Mouse (Mus musculus): Measurements from ENCODE around the gene Vapa.

Vapa gene

DNA sequence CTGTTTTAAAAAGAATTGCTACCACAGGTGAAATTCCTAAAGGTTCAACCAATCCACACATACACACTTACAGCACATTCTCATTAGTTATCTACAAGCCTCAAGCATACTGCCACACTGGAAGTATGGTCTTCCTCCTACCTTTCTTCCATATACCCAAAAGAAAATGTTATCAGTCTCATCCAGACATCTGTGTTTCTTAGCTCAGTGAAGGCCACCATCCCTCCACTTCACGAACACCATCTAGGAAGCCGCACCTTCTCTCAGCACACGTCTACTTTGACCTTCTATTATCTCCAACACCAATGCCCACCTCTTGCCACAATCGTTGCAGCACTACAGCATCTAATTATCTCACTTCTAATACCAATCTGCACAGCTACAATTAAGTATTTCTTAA is 7.3 kb downstream of the Vapa start:
- TF ChIP-seq CTCF (conservative IDR thresholded peaks at IDR 0.05; ENCODE audit: low read length): no peak
- TF ChIP-seq NANOG (IDR thresholded peaks at IDR 0.05; ENCODE audit: borderline replicate concordance, low read length): no peak
- no peak for TF ChIP-seq POU5F1 (IDR thresholded peaks at IDR 0.05; ENCODE audit: borderline replicate concordance, low read length)
- no peaks in the 10 kb centered on the region for H3K27me3 ChIP-seq (ENCODE audit: insufficient read depth, low read length)
- no peak overlapping the region for H3K4me3 ChIP-seq (replicated peaks; ENCODE audit: low read length)
- no peaks in the 10 kb centered on the region for H3K9me3 ChIP-seq (ENCODE audit: low read length)
- H3K36me3 ChIP-seq (ENCODE audit: insufficient read depth, low read length): peaks cover 15% of the 10 kb centered on the region
- H3K4me1 ChIP-seq (replicated peaks; ENCODE audit: low read depth, low read length): peaks cover 82% of the 10 kb centered on the region

DNA sequence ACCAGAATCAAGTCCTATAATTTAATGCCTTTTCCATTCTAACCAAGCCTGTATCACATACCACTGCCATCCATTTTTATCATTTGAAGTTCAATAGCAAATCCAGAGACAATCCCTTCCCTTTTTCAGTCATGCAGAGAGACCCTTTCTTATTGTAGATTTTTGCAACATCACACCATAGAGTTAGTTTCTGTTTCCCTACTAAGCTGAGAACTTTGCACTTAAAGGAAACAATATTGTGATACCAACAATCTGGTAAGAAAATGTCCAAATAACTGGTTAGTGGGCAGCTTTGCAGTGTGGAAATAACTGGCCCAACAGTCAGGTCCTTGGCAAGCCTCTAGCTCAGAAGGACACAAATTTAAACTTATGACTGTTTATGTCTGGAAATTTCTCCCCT is 8.5 kb downstream of the Vapa start:
- H3K9me3 ChIP-seq (ENCODE audit: low read length): no peaks in the 10 kb centered on the region
- peaks cover 80% of the 10 kb centered on the region for H3K4me1 ChIP-seq (replicated peaks; ENCODE audit: low read depth, low read length)
- TF ChIP-seq CTCF (conservative IDR thresholded peaks at IDR 0.05; ENCODE audit: low read length): no peak
- TF ChIP-seq POU5F1 (IDR thresholded peaks at IDR 0.05; ENCODE audit: borderline replicate concordance, low read length): no peak
- no peak for TF ChIP-seq NANOG (IDR thresholded peaks at IDR 0.05; ENCODE audit: borderline replicate concordance, low read length)
- no peak overlapping the region for H3K4me3 ChIP-seq (replicated peaks; ENCODE audit: low read length)
- peaks cover 14% of the 10 kb centered on the region for H3K36me3 ChIP-seq (ENCODE audit: insufficient read depth, low read length)
- no peaks in the 10 kb centered on the region for H3K27me3 ChIP-seq (ENCODE audit: insufficient read depth, low read length)

DNA sequence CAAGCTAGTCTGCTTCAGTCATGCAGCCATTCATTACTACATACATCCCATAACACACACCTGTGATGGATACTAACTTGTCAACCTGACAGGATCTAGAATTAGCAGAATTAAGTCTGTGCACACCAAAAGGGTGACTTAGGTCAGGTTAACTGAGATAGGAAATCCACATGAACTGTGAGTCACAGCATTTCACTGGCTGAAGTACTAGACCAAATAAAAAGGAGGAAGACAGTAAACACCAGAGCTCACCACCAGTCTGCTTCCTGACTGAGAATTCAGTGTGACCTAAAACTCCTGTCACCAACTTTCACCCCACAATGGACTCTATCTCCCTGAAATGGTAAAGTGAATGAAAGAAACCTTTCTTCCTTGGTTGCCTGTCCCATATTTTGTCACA is 9.0 kb downstream of the Vapa start:
- no peak for TF ChIP-seq CTCF (conservative IDR thresholded peaks at IDR 0.05; ENCODE audit: low read length)
- no peak for TF ChIP-seq POU5F1 (IDR thresholded peaks at IDR 0.05; ENCODE audit: borderline replicate concordance, low read length)
- TF ChIP-seq NANOG (IDR thresholded peaks at IDR 0.05; ENCODE audit: borderline replicate concordance, low read length): no peak
- no peaks in the 10 kb centered on the region for H3K27me3 ChIP-seq (ENCODE audit: insufficient read depth, low read length)
- no peak overlapping the region for H3K4me3 ChIP-seq (replicated peaks; ENCODE audit: low read length)
- H3K36me3 ChIP-seq (ENCODE audit: insufficient read depth, low read length): peaks cover 8% of the 10 kb centered on the region
- H3K9me3 ChIP-seq (ENCODE audit: low read length): no peaks in the 10 kb centered on the region
- peaks cover 79% of the 10 kb centered on the region for H3K4me1 ChIP-seq (replicated peaks; ENCODE audit: low read depth, low read length)

DNA sequence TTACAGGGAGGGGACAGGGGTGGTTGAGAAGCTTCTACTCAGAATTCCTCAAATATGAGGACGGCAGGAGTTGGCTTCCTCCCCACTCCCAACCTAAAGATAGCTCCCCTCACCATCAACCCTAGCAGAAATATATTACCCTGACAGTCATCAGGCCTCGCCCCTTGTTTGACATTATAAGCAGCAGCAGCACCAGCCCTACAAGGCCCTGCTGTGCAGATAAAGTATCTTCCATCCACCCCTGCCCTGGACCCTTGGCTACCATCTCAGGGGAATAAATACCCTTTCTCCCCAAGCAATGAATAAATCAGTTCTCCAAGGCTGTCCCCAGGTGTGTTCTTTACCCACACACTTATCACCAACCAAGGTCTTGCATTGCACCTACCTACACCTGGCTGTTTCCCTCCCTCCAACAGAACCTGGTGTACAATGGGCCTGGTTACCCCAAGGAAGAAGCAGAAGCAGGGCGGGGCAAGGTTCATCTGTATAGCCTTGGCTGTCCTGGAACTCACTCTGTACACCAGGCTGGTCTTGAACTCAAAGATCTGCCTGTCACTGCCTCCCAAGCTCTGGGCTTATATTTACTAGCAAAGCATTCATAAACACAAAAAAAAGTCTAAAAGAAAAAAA is 15.4 kb downstream of the Vapa start:
- Histone ChIP-seq H3K9me3 (ENCODE audit: low read length) (no peaks in the 10 kb centered on the region), H3K36me3 (ENCODE audit: insufficient read depth, low read length) (peaks cover 22% of the 10 kb centered on the region), H3K4me3 (replicated peaks; ENCODE audit: low read length) (no peak overlapping the region), H3K4me1 (replicated peaks; ENCODE audit: low read depth, low read length) (peaks cover 48% of the 10 kb centered on the region), H3K27me3 (ENCODE audit: insufficient read depth, low read length) (no peaks in the 10 kb centered on the region)
- TF ChIP-seq CTCF (conservative IDR thresholded peaks at IDR 0.05; ENCODE audit: low read length) (no peak), NANOG (IDR thresholded peaks at IDR 0.05; ENCODE audit: borderline replicate concordance, low read length) (no peak), POU5F1 (IDR thresholded peaks at IDR 0.05; ENCODE audit: borderline replicate concordance, low read length) (no peak)

DNA sequence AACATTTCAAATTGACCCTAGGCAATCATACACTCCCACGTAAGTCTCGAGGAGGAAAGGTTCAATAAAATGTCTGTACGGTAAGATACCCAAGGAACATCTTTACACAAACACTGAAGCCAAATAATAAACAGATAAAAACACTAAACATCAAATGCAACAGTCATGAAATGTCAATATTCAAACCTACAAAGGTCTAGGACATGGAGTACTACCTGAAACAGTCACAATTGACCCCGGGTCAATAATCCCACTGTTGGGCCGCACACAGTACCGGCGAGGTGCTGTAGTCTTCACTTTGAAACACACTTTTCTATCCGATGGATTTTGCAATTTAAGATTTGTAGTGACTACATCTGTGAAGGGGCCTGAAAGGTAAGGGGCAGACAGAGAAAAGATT is 18.7 kb downstream of the Vapa start:
- H3K9me3 ChIP-seq (ENCODE audit: low read length): no peaks in the 10 kb centered on the region
- no peak overlapping the region for H3K4me3 ChIP-seq (replicated peaks; ENCODE audit: low read length)
- no peak for TF ChIP-seq POU5F1 (IDR thresholded peaks at IDR 0.05; ENCODE audit: borderline replicate concordance, low read length)
- TF ChIP-seq CTCF (conservative IDR thresholded peaks at IDR 0.05; ENCODE audit: low read length): no peak
- TF ChIP-seq NANOG (IDR thresholded peaks at IDR 0.05; ENCODE audit: borderline replicate concordance, low read length): no peak
- H3K27me3 ChIP-seq (ENCODE audit: insufficient read depth, low read length): no peaks in the 10 kb centered on the region
- peaks cover 45% of the 10 kb centered on the region for H3K36me3 ChIP-seq (ENCODE audit: insufficient read depth, low read length)
- H3K4me1 ChIP-seq (replicated peaks; ENCODE audit: low read depth, low read length): peaks cover 37% of the 10 kb centered on the region

DNA sequence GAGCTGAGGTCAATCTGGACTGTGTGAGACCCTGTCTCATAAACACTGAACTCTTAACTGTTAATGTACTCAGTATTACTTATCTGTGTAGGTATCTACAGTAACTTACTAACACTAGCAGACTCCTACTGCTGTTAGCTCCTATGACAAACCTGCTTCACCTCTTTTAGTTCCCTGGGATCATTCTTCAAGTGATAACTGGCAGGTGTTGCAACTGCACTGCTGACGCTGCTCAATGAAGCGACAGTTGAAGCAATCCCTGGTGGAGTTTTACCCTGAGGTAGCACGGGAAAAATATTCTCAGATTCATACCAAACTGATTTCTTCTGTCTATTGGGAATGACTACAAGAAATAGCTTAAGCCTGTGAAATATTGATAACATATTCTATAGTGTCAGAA is 26.5 kb downstream of the Vapa start:
- no peaks in the 10 kb centered on the region for H3K9me3 ChIP-seq (ENCODE audit: low read length)
- peaks cover 29% of the 10 kb centered on the region for H3K4me1 ChIP-seq (replicated peaks; ENCODE audit: low read depth, low read length)
- no peak overlapping the region for H3K4me3 ChIP-seq (replicated peaks; ENCODE audit: low read length)
- no peaks in the 10 kb centered on the region for H3K27me3 ChIP-seq (ENCODE audit: insufficient read depth, low read length)
- TF ChIP-seq NANOG (IDR thresholded peaks at IDR 0.05; ENCODE audit: borderline replicate concordance, low read length) (no peak), POU5F1 (IDR thresholded peaks at IDR 0.05; ENCODE audit: borderline replicate concordance, low read length) (no peak), CTCF (conservative IDR thresholded peaks at IDR 0.05; ENCODE audit: low read length) (no peak)
- H3K36me3 ChIP-seq (ENCODE audit: insufficient read depth, low read length): peaks cover 58% of the 10 kb centered on the region

DNA sequence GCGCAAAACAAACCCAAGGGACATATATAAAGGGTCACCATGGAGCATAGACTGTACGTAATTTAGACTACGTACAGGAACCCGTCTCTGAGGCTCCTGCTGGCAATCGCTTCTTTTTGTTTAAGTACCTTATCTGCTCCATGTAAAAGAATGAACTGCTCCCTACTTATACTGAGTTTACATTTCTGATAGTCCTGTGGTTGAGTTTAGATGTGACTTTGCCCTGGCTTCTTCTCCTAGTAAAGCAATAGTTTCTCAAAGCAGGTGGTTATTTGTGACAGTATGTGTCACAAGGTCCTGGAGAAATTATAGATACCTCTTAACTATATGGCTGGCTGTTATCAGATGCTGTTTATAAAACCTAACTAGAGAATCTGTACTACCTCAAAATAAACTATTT is 31.9 kb downstream of the Vapa start:
- Histone ChIP-seq H3K27me3 (ENCODE audit: insufficient read depth, low read length) (no peaks in the 10 kb centered on the region), H3K9me3 (ENCODE audit: low read length) (no peaks in the 10 kb centered on the region), H3K36me3 (ENCODE audit: insufficient read depth, low read length) (peaks cover 65% of the 10 kb centered on the region), H3K4me1 (replicated peaks; ENCODE audit: low read depth, low read length) (peaks cover under 1% of the 10 kb centered on the region; the same call in 1 of the 2 replicates), H3K4me3 (replicated peaks; ENCODE audit: low read length) (no peak overlapping the region)
- no peak for TF ChIP-seq CTCF (conservative IDR thresholded peaks at IDR 0.05; ENCODE audit: low read length)
- TF ChIP-seq POU5F1 (IDR thresholded peaks at IDR 0.05; ENCODE audit: borderline replicate concordance, low read length): no peak
- TF ChIP-seq NANOG (IDR thresholded peaks at IDR 0.05; ENCODE audit: borderline replicate concordance, low read length): no peak

DNA sequence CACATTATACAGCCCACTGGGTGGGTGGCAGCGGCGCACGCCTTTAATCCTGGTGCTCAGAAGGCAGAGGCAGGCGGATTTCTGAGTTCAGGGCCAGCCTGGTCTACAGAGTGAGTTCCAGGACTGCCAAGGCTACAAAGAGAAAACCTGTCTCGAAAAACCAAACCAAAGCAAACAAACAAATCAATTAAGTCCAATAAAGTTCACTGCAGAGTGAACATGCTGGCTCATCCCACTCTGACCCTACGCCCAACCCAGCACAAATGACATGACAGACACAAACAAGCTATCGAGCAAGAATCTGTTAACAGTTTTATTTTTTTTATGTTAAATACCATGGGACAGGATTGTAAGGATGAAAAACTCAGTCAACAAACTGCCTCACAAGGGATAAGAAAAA is 33.6 kb downstream of the Vapa start:
- H3K27me3 ChIP-seq (ENCODE audit: insufficient read depth, low read length): no peaks in the 10 kb centered on the region
- no peak for TF ChIP-seq CTCF (conservative IDR thresholded peaks at IDR 0.05; ENCODE audit: low read length)
- no peak for TF ChIP-seq NANOG (IDR thresholded peaks at IDR 0.05; ENCODE audit: borderline replicate concordance, low read length)
- TF ChIP-seq POU5F1 (IDR thresholded peaks at IDR 0.05; ENCODE audit: borderline replicate concordance, low read length): no peak
- H3K4me3 ChIP-seq (replicated peaks; ENCODE audit: low read length): no peak overlapping the region
- peaks cover 2% of the 10 kb centered on the region; the same call in 1 of the 2 replicates for H3K4me1 ChIP-seq (replicated peaks; ENCODE audit: low read depth, low read length)
- H3K36me3 ChIP-seq (ENCODE audit: insufficient read depth, low read length): peaks cover 56% of the 10 kb centered on the region
- H3K9me3 ChIP-seq (ENCODE audit: low read length): no peaks in the 10 kb centered on the region

DNA sequence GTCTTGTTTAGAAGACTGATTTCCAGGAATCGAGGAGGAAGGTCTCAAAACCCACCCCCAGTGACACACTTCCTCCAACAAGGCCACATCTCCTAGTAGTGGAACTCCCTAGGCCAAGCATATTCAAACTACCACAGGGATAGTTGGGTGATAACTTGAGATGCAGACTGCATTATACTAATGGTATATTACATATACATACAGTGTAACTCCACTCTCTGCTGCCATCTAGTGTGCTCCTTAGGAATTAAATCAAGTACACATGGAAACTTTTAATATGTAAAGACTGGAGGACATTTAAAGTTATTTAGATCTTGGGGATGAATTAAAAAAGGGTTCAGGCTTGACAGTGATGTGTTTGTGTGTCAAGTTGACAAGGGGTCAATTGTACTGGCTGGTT is 38.0 kb downstream of the Vapa start:
- Histone ChIP-seq H3K4me1 (replicated peaks; ENCODE audit: low read depth, low read length) (peaks cover 8% of the 10 kb centered on the region; the same call in 1 of the 2 replicates), H3K4me3 (replicated peaks; ENCODE audit: low read length) (no peak overlapping the region), H3K27me3 (ENCODE audit: insufficient read depth, low read length) (no peaks in the 10 kb centered on the region), H3K36me3 (ENCODE audit: insufficient read depth, low read length) (peaks cover 22% of the 10 kb centered on the region), H3K9me3 (ENCODE audit: low read length) (no peaks in the 10 kb centered on the region)
- TF ChIP-seq POU5F1 (IDR thresholded peaks at IDR 0.05; ENCODE audit: borderline replicate concordance, low read length) (no peak), CTCF (conservative IDR thresholded peaks at IDR 0.05; ENCODE audit: low read length) (peak; percentile 82)
